Mouse (Mus musculus) CD4-positive, CD25-positive, alpha-beta regulatory T cell, adult 9 weeks (primary cell): Measurements from ENCODE around the gene Zscan10. TPM values are rescaled to one million over a fixed set of nuclear protein-coding genes. Genes with fewer than 3 reads are reported as not detected.

ENCODE experiments used
- polyA plus RNA-seq: library from polyadenylated mRNA; unstranded; fragments of 100-300 nt; shearing (Covaris generic); gene quantifications from one replicate; pipeline ENCODE4 v1.2.1, GENCODE M21; 2017

The Zscan10 gene
- polyA plus RNA-seq = 4.7 TPM

DNA sequence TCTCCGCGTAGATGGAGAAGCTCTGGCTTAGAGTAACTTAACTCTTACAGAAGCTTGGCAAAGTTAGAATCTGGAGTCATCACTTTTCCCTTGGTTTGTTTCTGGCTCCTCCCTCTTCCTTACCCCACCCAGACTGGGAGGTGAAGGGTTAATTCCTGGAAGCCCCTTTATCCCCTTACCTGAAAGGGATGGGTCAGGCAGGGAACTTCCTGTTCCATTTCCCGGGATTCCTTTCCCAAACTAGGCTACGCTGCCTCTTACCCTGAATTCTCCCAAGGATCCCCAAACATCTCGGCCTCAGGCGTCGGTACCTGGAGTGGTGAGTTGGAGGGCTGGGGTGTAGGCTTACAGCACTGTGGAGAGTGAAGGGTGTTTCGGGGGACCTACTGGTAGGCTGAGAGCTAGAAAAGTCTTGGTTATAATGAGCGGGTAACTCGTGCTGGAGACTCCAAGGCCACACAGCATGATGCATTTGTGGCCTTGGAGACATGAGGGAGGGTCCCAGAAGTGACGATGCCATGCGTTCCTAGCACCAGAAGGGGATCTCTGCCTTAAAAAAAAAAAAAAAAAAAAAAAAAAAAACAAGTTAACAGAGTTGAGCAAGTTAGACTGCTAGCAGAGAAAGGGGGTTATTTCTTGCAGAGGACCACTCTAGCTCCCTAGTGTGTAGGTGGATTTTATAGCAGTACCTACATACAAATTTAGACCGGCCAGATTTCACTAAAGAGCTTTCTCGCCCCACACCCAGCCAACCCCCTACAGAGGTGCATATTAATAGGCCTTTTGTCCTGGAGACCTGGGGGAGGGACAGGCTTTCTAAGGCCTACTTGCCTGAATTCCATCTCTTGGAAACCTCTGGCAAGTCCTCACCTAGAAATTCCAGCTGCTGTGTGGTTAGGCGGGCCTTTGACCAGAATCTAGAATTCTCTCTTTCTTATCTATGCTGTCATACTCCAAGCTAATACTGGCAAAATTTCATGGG is at the start of gene Zscan10:
Gene Zscan10, plus strand, starts transcription at position 216 of the 982 bp plus-strand sequence.

DNA sequence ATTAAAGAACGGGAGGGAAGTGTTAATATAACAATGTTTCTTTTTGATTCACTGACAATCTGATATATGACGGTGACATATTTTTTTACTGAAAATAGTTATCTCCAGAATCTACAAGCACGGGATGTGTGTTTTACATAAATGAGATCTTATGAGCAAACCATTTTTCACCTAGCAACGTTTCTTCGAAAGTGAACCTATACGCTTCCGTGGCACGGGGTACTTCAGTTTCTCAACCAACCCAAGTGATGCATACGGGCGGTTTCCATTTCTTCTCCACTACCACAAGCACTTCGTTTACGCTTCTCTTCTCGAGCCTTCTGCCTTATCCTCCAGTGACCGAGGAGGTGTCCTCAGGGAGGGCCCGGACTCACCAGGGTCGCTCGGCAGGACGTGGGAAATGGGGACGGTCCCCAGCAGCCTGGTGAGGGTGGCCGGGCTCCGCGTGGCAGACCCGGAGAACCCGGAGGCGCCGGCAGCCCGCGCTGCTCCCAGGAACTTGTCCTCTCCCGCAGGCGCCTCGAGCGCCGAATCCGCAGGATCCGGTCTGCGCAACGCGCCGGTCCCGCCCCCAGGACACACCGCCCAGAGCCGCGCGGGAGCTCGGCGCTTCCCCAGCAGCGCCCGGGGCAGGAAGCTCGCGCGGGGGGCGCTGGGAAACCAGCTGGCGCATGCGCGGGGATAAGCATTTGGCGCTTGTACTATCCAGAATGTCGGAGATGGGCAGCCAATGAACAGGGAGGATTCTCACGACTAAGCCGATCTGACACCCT is 36.9 kb upstream of the Zscan10 start, which contains the start of gene Zfp213:
Gene Zfp213, minus strand, starts transcription at position 644 of the 773 bp plus-strand sequence.

DNA sequence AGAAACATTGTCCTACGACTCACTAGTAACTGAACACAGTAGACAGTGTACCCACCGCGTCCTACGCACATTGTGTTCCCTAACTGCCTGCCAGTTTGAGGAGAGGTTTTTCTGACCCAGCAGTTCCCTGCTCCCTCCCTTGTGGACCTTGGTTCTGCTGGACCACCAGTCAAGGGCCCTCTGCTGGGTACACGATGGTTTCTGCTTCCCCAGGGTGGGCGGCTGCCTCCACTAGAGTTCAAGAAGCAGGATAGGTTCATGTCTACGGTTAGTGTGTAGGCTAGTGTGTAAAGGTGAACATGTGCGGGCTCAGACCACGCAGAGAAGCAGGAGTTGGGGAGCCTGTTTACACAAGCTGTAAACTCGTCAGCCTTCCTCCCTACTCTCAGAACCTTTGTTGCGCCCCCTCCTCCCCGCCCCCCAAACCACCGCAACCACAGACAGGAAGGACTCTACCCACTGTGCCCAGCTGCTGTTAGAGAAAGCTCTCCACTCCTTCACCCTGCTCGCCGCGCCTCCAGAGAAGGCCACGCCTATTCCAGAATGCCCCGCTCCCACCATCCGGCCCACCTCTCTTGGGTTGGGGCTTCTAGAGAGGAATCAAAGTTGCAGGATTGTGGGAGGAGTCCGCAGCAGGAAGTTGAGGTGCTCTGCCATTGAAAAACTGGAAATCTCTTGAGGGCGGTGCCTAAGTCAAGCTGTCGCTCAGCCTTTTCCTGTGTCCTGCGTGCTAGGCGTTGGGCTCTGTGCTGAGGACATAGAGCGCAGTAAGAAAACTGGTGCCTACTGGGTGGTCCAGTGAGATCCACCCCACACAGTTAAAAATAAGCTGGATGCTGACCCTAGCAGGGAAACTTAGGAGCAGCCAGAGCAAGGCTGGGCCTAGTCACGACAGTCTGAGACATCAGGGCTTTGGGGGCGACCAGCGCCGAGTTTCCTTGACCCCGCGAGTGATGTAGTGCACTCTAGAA is 1.8 kb upstream of the Zscan10 start, which contains the start of gene Zfp13:
Gene Zfp13, minus strand, starts transcription at position 906 of the 971 bp plus-strand sequence.

DNA sequence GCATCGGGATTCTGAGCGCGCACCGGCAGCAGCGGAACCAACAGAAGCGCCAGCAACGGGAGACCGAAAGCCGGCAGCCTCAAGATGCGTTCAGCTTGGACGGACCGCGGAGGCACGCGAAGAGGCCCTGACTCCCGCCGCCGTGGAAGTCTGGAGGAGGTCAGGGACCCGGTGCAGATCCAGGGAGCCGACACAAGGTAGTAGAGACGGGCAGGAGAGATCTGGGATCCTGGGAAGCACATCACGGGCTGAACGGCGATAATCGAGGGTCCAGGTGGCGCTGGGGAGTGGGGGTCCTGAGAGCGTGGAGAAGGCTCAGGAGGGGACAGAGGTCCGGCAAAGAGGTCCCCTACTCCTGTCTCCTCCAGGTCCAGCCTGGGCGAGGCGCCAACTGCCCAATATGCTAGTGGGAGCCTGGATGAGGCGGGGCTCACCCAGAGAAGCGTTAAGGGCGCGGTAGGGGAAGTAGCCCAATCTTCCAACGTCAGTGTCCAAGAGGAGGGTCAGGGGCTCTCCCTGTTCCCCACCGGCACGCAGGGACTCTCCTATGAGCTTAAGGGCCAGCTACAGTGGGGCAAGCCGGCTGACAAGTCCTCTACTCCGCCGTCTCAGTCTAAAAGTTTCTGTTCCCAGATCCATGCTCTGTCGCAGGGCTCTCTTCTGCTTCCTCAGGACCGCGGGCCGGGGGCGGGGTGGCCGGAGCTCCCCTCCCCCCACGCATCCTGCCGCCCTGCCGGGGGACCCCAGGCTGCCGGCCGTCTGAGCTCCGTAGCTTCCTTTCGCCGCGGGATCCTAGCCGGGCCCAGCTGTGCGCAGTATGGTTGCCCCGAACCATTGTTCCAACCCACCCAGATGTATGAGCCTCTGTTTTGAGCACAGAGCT is 44.2 kb downstream of the Zscan10 start, which contains the start of gene Mmp25:
Gene Mmp25, minus strand, starts transcription at position 665 of the 883 bp plus-strand sequence.

DNA sequence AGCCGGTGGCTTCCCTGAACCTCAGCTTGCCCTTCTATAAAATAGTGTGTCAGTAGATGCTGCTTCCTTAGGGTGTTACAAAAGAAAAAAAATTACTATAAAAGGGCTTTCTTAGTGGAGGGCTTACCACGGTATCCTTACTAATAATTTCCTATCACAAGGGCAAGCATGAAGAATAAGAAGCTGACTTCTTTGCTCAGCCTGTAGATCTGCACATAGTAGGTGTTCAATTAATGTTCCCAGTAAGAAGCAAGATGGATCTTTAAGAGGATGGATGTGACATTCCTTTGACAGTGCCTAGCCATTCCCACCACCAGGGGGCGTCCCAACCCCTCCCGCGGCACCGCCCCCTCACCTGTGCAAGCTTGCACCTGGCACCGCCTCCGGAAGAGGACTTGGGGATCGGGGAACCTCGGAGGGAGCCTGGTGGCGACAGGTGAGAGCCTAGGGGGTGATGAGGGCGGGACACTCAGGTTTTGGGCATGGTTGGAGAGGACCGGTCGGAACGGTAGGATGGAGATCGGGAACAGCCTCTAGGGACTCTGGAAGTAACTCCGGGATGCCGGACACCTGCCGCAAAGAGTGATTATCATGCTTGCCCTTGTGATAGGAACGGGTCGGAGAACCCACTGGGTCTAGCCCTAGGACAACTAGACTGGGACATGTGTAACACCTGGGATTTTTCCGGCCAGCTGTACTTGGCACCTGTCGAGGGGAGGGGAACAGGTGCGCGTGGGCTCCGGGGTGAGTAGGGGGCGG is 59.6 kb downstream of the Zscan10 start, which contains the start of gene Bicdl2:
Gene Bicdl2, plus strand, starts transcription at position 390 of the 759 bp plus-strand sequence.

Other genes starting within 250 kb of the Zscan10 start
- gene Vmn2r116, start 216.3 kb upstream of the Zscan10 start, polyA plus RNA-seq = not detected
- gene Vmn2r117, start 121.2 kb upstream of the Zscan10 start, polyA plus RNA-seq = not detected
- gene Zfp213, start 36.6 kb upstream of the Zscan10 start, polyA plus RNA-seq = 12.3 TPM
- gene Zfp13, start 1.4 kb upstream of the Zscan10 start, polyA plus RNA-seq = not detected
- 0.40 TPM for gene Mmp25, start 44.4 kb downstream of the Zscan10 start, polyA plus RNA-seq
- not detected for gene Bicdl2, start 59.6 kb downstream of the Zscan10 start, polyA plus RNA-seq
- gene Hcfc1r1, start 72.7 kb downstream of the Zscan10 start, polyA plus RNA-seq = 73.0 TPM
- 33.0 TPM for gene Thoc6, start 73.0 kb downstream of the Zscan10 start, polyA plus RNA-seq
- 14.9 TPM for gene Tnfrsf12a, start 76.6 kb downstream of the Zscan10 start, polyA plus RNA-seq
- not detected for gene Cldn6, start 78.4 kb downstream of the Zscan10 start, polyA plus RNA-seq
- not detected for gene Cldn9, start 83.2 kb downstream of the Zscan10 start, polyA plus RNA-seq
- gene 1520401A03Rik, start 121.9 kb downstream of the Zscan10 start, polyA plus RNA-seq = not detected
- gene Pkmyt1, start 125.5 kb downstream of the Zscan10 start, polyA plus RNA-seq = 15.2 TPM
- 4.5 TPM for gene Paqr4, start 140.0 kb downstream of the Zscan10 start, polyA plus RNA-seq
- gene Kremen2, start 145.0 kb downstream of the Zscan10 start, polyA plus RNA-seq = 5.8 TPM
- gene Flywch1, start 170.7 kb downstream of the Zscan10 start, polyA plus RNA-seq = 17.1 TPM
- 5.2 TPM for gene Flywch2, start 185.2 kb downstream of the Zscan10 start, polyA plus RNA-seq
- 338 TPM for gene Srrm2, start 189.7 kb downstream of the Zscan10 start, polyA plus RNA-seq
- gene Elob, start 228.3 kb downstream of the Zscan10 start, polyA plus RNA-seq = 746 TPM
- gene Prss33, start 235.2 kb downstream of the Zscan10 start, polyA plus RNA-seq = 1.2 TPM
- not detected for gene Prss32, start 243.0 kb downstream of the Zscan10 start, polyA plus RNA-seq
- gene Prss41, start 243.3 kb downstream of the Zscan10 start, polyA plus RNA-seq = 5.4 TPM